Mouse (Mus musculus): ENCODE data around the gene Clic1. TPM values are rescaled to one million over a fixed set of nuclear protein-coding genes. Genes with fewer than 3 reads are reported as not detected.

The Clic1 gene
- polyA plus RNA-seq, 1 experiment, result 266 TPM

DNA sequence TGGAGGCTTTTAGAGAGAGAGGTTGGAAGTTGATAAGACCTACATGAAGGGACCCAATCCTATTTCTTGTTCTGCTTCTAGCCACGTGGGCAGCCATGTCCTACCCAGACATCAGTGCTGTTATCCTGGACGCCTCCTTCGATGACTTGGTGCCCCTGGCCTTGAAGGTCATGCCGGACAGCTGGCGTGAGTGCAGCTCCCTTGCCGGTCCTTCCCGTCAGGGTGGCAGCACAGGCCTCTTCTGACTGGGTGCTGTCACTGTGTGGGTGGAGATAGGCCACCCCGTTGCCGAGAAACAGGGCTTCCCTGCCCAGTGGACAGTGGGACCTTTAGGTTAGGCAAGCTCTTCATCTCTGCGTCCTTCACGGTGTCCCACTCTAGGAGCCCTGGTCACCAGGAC lies 51.4 kb downstream of the Clic1 start:
- H3K4me1 ChIP-seq (ENCODE audit: control insufficient read depth, insufficient read depth, low read length), result no peaks in the 10 kb centered on the region
- H3K27ac ChIP-seq (ENCODE audit: insufficient read depth, low read length), result no peak overlapping the region
- H3K4me3 ChIP-seq (ENCODE audit: insufficient read depth, low read length), result no peak overlapping the region
- no peak for TF ChIP-seq CTCF (IDR thresholded peaks at IDR 0.05; ENCODE audit: borderline replicate concordance, insufficient read depth, low read length)
- TF ChIP-seq POLR2A (IDR thresholded peaks at IDR 0.05; ENCODE audit: low read depth, low read length), result no peak

DNA sequence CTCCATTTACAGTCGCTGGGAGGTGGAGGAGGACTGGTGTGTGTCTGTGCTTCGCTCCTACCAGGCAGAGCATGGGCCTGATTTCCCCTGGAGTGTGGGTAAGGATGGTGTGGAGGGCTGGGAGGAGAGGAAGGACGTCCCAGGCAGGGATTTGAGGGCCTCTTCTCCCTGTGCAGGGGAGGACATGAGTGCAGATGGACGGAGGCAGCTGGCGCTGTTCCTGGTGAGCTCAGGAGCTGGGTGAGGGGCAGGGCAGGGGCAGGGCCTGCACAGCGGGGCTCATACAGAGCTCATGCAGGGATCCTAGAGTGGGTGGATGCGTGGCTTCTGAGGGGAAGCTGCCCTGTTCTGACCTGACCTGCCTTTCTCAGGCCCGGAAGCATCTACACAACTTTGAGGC lies 52.5 kb downstream of the Clic1 start:
- H3K4me1 ChIP-seq (ENCODE audit: control insufficient read depth, insufficient read depth, low read length), result no peaks in the 10 kb centered on the region
- TF ChIP-seq CTCF (IDR thresholded peaks at IDR 0.05; ENCODE audit: borderline replicate concordance, insufficient read depth, low read length), result no peak
- no peak for TF ChIP-seq POLR2A (IDR thresholded peaks at IDR 0.05; ENCODE audit: low read depth, low read length)

DNA sequence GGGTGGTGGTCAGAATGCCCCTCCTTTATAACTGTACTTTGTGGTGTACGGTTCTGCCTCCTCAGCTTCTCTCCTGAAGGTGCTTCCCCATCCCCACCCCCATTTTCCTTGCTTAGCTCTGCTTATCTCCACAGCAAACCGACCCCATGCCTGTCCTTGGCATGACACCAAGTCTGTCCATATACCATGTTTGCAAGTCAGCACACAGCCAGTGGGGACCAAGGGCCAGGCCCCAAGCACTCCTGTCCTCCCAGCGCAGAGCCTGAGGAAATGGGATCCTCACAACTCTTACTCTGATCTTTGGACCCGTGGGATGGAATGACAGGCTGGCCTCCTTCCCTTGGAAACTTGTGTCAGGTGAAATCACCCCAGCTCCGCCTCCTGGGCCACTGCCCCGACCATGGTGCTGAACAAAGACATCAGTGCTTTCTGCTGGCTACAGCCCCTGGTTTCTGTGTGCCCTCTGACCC lies 53.5 kb downstream of the Clic1 start:
- Histone ChIP-seq H3K4me1 (ENCODE audit: control insufficient read depth, insufficient read depth, low read length) (no peaks in the 10 kb centered on the region), H3K4me3 (ENCODE audit: insufficient read depth, low read length) (no peak overlapping the region), H3K27ac (ENCODE audit: insufficient read depth, low read length) (no peak overlapping the region)
- TF ChIP-seq CTCF (IDR thresholded peaks at IDR 0.05; ENCODE audit: borderline replicate concordance, insufficient read depth, low read length) (no peak), POLR2A (IDR thresholded peaks at IDR 0.05; ENCODE audit: low read depth, low read length) (no peak)

More for the DNA sequence above, 52.5 kb downstream of the Clic1 start:
- no peak overlapping the region for H3K27ac ChIP-seq (ENCODE audit: insufficient read depth, low read length)
- no peak overlapping the region for H3K4me3 ChIP-seq (ENCODE audit: insufficient read depth, low read length)

DNA sequence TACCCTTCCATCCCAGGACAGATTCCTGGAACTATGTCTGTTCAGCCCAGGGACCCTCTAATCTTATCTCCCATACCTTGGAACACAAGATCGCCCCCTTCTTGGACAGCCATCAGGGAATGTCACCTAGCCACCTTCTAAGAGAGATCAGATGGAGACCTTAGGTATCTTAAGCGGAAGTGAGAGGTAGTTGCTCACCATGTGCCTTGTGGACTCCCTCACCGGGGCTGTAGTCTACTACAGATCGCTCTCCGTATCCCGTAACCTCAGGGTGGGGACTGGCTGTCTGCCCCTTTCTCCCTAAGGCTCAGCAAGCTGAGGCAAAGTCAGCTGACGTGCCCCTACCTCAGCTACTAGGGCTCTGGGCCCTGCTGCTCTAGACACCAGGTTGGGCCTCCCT lies 54.3 kb downstream of the Clic1 start:
- H3K4me3 ChIP-seq (ENCODE audit: insufficient read depth, low read length), result no peak overlapping the region
- H3K27ac ChIP-seq (ENCODE audit: insufficient read depth, low read length), result no peak overlapping the region
- no peaks in the 10 kb centered on the region for H3K4me1 ChIP-seq (ENCODE audit: control insufficient read depth, insufficient read depth, low read length)
- TF ChIP-seq POLR2A (IDR thresholded peaks at IDR 0.05; ENCODE audit: low read depth, low read length) (no peak), CTCF (IDR thresholded peaks at IDR 0.05; ENCODE audit: borderline replicate concordance, insufficient read depth, low read length) (no peak)

DNA sequence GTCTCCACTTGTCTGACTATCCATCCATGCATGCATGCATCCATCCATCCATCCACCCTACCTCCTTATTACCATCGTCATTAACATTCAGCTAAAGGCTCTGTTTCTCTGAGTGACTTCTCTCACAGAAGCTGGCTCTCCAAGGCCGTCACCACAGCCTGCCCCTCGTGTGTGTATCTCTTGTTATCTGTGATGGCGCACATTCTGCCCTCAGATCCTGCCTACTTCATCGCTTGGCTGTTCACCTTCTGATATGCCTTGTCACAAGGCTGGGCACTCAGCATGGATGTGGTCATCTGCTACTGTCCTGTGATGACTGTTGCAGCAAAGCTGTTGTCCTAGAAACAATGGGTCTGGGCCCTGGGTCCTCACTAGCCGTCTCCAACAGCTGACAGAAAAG lies 55.0 kb downstream of the Clic1 start:
- H3K27ac ChIP-seq (ENCODE audit: insufficient read depth, low read length), result no peak overlapping the region
- TF ChIP-seq CTCF (IDR thresholded peaks at IDR 0.05; ENCODE audit: borderline replicate concordance, insufficient read depth, low read length) (no peak), POLR2A (IDR thresholded peaks at IDR 0.05; ENCODE audit: low read depth, low read length) (no peak)
- no peaks in the 10 kb centered on the region for H3K4me1 ChIP-seq (ENCODE audit: control insufficient read depth, insufficient read depth, low read length)
- H3K4me3 ChIP-seq (ENCODE audit: insufficient read depth, low read length), result no peak overlapping the region

DNA sequence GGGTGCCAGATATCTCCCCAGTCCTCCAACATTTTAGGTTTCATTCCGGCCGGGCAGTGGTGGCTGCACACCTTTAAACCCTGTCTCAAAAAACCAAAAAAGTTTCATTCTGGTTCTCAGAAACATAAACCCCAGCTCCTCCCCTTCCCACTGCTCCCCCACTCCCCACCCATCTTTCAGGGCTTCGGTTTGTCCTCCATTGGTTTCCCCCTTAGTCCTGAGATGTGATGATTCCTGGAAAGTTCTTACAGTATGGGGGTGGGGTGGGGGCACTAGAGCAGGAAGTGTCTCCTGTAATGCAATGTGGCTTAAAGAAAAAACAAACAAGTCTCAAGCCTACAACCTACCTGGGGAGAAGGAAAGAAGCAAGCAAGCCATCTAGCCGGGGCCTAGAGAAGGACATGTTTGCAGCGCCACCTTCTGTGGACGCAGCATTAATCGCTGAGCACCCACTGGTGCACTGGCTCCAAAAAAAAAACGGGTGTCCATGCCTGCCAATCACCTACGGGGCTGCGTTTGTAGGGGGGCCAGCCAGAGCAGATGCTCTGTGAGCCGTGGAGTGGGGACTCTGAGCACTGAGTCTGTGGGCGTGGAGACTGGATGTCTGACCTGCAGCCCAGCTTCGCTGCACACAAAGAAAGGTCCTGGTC lies 56.1 kb downstream of the Clic1 start:
- no peak for TF ChIP-seq POLR2A (IDR thresholded peaks at IDR 0.05; ENCODE audit: low read depth, low read length)
- peak; percentile 64; the same call in 1 of the 2 replicates for TF ChIP-seq CTCF (IDR thresholded peaks at IDR 0.05; ENCODE audit: borderline replicate concordance, insufficient read depth, low read length)
- Histone ChIP-seq H3K4me1 (ENCODE audit: control insufficient read depth, insufficient read depth, low read length) (no peaks in the 10 kb centered on the region), H3K4me3 (ENCODE audit: insufficient read depth, low read length) (no peak overlapping the region), H3K27ac (ENCODE audit: insufficient read depth, low read length) (no peak overlapping the region)

DNA sequence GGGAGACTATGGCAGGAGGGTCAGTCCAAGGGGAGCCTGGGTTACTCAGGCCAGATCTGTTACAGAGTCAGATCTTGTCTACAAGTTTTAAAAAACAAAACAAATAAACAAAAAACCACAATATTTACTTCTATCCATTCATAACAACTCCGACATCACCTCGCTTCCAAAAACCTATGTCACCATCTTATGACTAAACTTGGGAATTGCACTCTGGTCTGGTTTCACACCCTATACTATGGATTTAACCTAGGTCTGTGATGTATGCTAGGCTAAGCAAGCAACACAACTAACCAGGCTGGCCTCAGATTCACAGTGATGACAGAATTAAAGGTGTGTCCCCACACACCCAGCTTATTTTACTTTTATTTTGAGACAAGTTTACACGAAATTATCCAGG lies 56.8 kb downstream of the Clic1 start:
- Histone ChIP-seq H3K27ac (ENCODE audit: insufficient read depth, low read length) (no peak overlapping the region), H3K4me1 (ENCODE audit: control insufficient read depth, insufficient read depth, low read length) (no peaks in the 10 kb centered on the region), H3K4me3 (ENCODE audit: insufficient read depth, low read length) (no peak overlapping the region)
- TF ChIP-seq CTCF (IDR thresholded peaks at IDR 0.05; ENCODE audit: borderline replicate concordance, insufficient read depth, low read length) (no peak), POLR2A (IDR thresholded peaks at IDR 0.05; ENCODE audit: low read depth, low read length) (no peak)

DNA sequence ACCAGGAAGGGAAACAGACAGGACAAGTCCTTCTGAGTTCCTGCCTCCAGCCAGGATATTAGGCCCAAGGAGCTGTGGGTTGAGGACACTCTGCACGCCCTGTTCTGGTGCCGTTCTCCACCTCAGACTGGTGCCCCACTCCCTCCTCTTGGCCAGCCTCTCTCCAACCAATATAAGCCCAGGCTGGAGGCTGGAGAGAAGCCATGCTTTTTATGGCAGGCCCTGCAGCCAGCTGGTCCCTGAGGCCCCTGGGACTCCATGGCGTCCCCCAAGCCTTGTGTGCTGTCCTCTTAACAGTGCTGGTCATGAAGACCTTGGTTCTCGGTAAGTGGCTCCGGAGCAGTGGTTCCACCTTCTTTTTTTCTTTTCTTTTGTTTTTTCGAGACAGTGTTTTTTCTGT lies 58.3 kb downstream of the Clic1 start, which contains the start of gene Ly6g5c:
Gene Ly6g5c, plus strand, starts transcription at position 183 of the 400 bp plus-strand sequence.
- no peaks in the 10 kb centered on the region for H3K4me1 ChIP-seq (ENCODE audit: control insufficient read depth, insufficient read depth, low read length)
- TF ChIP-seq POLR2A (IDR thresholded peaks at IDR 0.05; ENCODE audit: low read depth, low read length) (no peak), CTCF (IDR thresholded peaks at IDR 0.05; ENCODE audit: borderline replicate concordance, insufficient read depth, low read length) (no peak)

More for the DNA sequence above, 58.3 kb downstream of the Clic1 start, which contains the start of gene Ly6g5c:
- Histone ChIP-seq H3K4me3 (ENCODE audit: insufficient read depth, low read length) (no peak within 1 kb of the TSS), H3K27ac (ENCODE audit: insufficient read depth, low read length) (no peak within 1 kb of the TSS)

Other genes with a start within 250 kb of the Clic1 start
- gene Cyp21a1, start 245.4 kb upstream of the Clic1 start, polyA plus RNA-seq (2011; ENCODE audit: insufficient read length, low read depth, missing spikeins), result not detected in 2 replicates
- 17.9 and 19.2 TPM in 2 replicates for gene Stk19, start 213.0 kb upstream of the Clic1 start, polyA plus RNA-seq (2011; ENCODE audit: insufficient read length, low read depth, missing spikeins)
- 21.9 and 25.0 TPM in 2 replicates for gene Dxo, start 212.9 kb upstream of the Clic1 start, polyA plus RNA-seq (2011; ENCODE audit: insufficient read length, low read depth, missing spikeins)
- 25.6 and 27.7 TPM in 2 replicates for gene Skiv2l, start 199.8 kb upstream of the Clic1 start, polyA plus RNA-seq (2011; ENCODE audit: insufficient read length, low read depth, missing spikeins)
- gene Nelfe, start 199.6 kb upstream of the Clic1 start, polyA plus RNA-seq (2011; ENCODE audit: insufficient read length, low read depth, missing spikeins), result 31.5 and 34.7 TPM in 2 replicates
- 0.26 TPM in 1 of 2 replicates, not detected in the other for gene Cfb, start 187.4 kb upstream of the Clic1 start, polyA plus RNA-seq (2011; ENCODE audit: insufficient read length, low read depth, missing spikeins)
- gene Zbtb12, start 170.5 kb upstream of the Clic1 start, polyA plus RNA-seq (2011; ENCODE audit: insufficient read length, low read depth, missing spikeins), result 12.3 and 16.2 TPM in 2 replicates
- 0.58 TPM in 1 of 2 replicates, not detected in the other for gene Gm20547, start 167.9 kb upstream of the Clic1 start, polyA plus RNA-seq (2011; ENCODE audit: insufficient read length, low read depth, missing spikeins)
- gene C2, start 151.7 kb upstream of the Clic1 start, polyA plus RNA-seq (2011; ENCODE audit: insufficient read length, low read depth, missing spikeins), result 3.0 and 6.6 TPM in 2 replicates
- 84.7 and 94.2 TPM in 2 replicates for gene Ehmt2, start 151.5 kb upstream of the Clic1 start, polyA plus RNA-seq (2011; ENCODE audit: insufficient read length, low read depth, missing spikeins)
- not detected in 2 replicates for gene Slc44a4, start 135.5 kb upstream of the Clic1 start, polyA plus RNA-seq (2011; ENCODE audit: insufficient read length, low read depth, missing spikeins)
- gene Neu1, start 118.7 kb upstream of the Clic1 start, polyA plus RNA-seq (2011; ENCODE audit: insufficient read length, low read depth, missing spikeins), result 10.0 and 11.3 TPM in 2 replicates
- gene Hspa1b, start 90.7 kb upstream of the Clic1 start, polyA plus RNA-seq (2011; ENCODE audit: insufficient read length, low read depth, missing spikeins), result 20.9 and 36.6 TPM in 2 replicates
- not detected in 2 replicates for gene Gm20481, start 80.1 kb upstream of the Clic1 start, polyA plus RNA-seq (2011; ENCODE audit: insufficient read length, low read depth, missing spikeins)
- gene Hspa1a, start 77.8 kb upstream of the Clic1 start, polyA plus RNA-seq (2011; ENCODE audit: insufficient read length, low read depth, missing spikeins), result 6.0 and 6.5 TPM in 2 replicates
- gene Hspa1l, start 77.3 kb upstream of the Clic1 start, polyA plus RNA-seq (2011; ENCODE audit: insufficient read length, low read depth, missing spikeins), result not detected in 2 replicates
- 74.8 and 93.3 TPM in 2 replicates for gene Lsm2, start 68.1 kb upstream of the Clic1 start, polyA plus RNA-seq (2011; ENCODE audit: insufficient read length, low read depth, missing spikeins)
- 81.3 and 85.7 TPM in 2 replicates for gene Vars, start 49.0 kb upstream of the Clic1 start, polyA plus RNA-seq (2011; ENCODE audit: insufficient read length, low read depth, missing spikeins)
- 0.12 and 0.26 TPM in 2 replicates for gene Vwa7, start 33.4 kb upstream of the Clic1 start, polyA plus RNA-seq (2011; ENCODE audit: insufficient read length, low read depth, missing spikeins)
- not detected in 2 replicates for gene Sapcd1, start 21.9 kb upstream of the Clic1 start, polyA plus RNA-seq (2011; ENCODE audit: insufficient read length, low read depth, missing spikeins)
- 1.2 and 2.8 TPM in 2 replicates for gene Msh5, start 3.2 kb upstream of the Clic1 start, polyA plus RNA-seq (2011; ENCODE audit: insufficient read length, low read depth, missing spikeins)
- gene Ddah2, start 9.1 kb downstream of the Clic1 start, polyA plus RNA-seq (2011; ENCODE audit: insufficient read length, low read depth, missing spikeins), result 46.4 and 52.8 TPM in 2 replicates
- gene Ly6g6c, start 15.4 kb downstream of the Clic1 start, polyA plus RNA-seq (2011; ENCODE audit: insufficient read length, low read depth, missing spikeins), result not detected in 2 replicates
- 0.22 TPM in 1 of 2 replicates, not detected in the other for gene Mpig6b, start 16.2 kb downstream of the Clic1 start, polyA plus RNA-seq (2011; ENCODE audit: insufficient read length, low read depth, missing spikeins)
- not detected in 2 replicates for gene Ly6g6e, start 26.9 kb downstream of the Clic1 start, polyA plus RNA-seq (2011; ENCODE audit: insufficient read length, low read depth, missing spikeins)
- gene Ly6g6d, start 28.1 kb downstream of the Clic1 start, polyA plus RNA-seq (2011; ENCODE audit: insufficient read length, low read depth, missing spikeins), result not detected in 2 replicates
- gene Ly6g6f, start 35.6 kb downstream of the Clic1 start, polyA plus RNA-seq (2011; ENCODE audit: insufficient read length, low read depth, missing spikeins), result not detected in 2 replicates
- 31.8 and 33.9 TPM in 2 replicates for gene Abhd16a, start 39.3 kb downstream of the Clic1 start, polyA plus RNA-seq (2011; ENCODE audit: insufficient read length, low read depth, missing spikeins)
- gene Ly6g5c, start 58.3 kb downstream of the Clic1 start, polyA plus RNA-seq (2011; ENCODE audit: insufficient read length, low read depth, missing spikeins), result not detected in 2 replicates
- gene Ly6g5b, start 65.5 kb downstream of the Clic1 start, polyA plus RNA-seq (2011; ENCODE audit: insufficient read length, low read depth, missing spikeins), result 0.74 TPM in 1 of 2 replicates, not detected in the other
- gene Gpank1, start 71.5 kb downstream of the Clic1 start, polyA plus RNA-seq (2011; ENCODE audit: insufficient read length, low read depth, missing spikeins), result 8.9 and 10.2 TPM in 2 replicates
- 164 and 169 TPM in 2 replicates for gene Csnk2b, start 72.1 kb downstream of the Clic1 start, polyA plus RNA-seq (2011; ENCODE audit: insufficient read length, low read depth, missing spikeins)
- gene D17H6S53E, start 76.4 kb downstream of the Clic1 start, polyA plus RNA-seq (2011; ENCODE audit: insufficient read length, low read depth, missing spikeins), result 16.1 and 18.4 TPM in 2 replicates
- 0.48 TPM in 1 of 2 replicates, not detected in the other for gene Apom, start 82.1 kb downstream of the Clic1 start, polyA plus RNA-seq (2011; ENCODE audit: insufficient read length, low read depth, missing spikeins)
- gene Bag6, start 85.2 kb downstream of the Clic1 start, polyA plus RNA-seq (2011; ENCODE audit: insufficient read length, low read depth, missing spikeins), result 193 and 196 TPM in 2 replicates
- gene Prrc2a, start 114.9 kb downstream of the Clic1 start, polyA plus RNA-seq (2011; ENCODE audit: insufficient read length, low read depth, missing spikeins), result 174 and 183 TPM in 2 replicates
- gene Aif1, start 126.1 kb downstream of the Clic1 start, polyA plus RNA-seq (2011; ENCODE audit: insufficient read length, low read depth, missing spikeins), result not detected in 2 replicates
- 2.5 and 3.5 TPM in 2 replicates for gene Lst1, start 138.5 kb downstream of the Clic1 start, polyA plus RNA-seq (2011; ENCODE audit: insufficient read length, low read depth, missing spikeins)
- gene Ltb, start 144.5 kb downstream of the Clic1 start, polyA plus RNA-seq (2011; ENCODE audit: insufficient read length, low read depth, missing spikeins), result not detected in 2 replicates
- gene Tnf, start 152.0 kb downstream of the Clic1 start, polyA plus RNA-seq (2011; ENCODE audit: insufficient read length, low read depth, missing spikeins), result 0.35 TPM in 1 of 2 replicates, not detected in the other
- gene Lta, start 155.4 kb downstream of the Clic1 start, polyA plus RNA-seq (2011; ENCODE audit: insufficient read length, low read depth, missing spikeins), result not detected in 2 replicates
- gene Gm16181, start 170.9 kb downstream of the Clic1 start, polyA plus RNA-seq (2011; ENCODE audit: insufficient read length, low read depth, missing spikeins), result not detected in 2 replicates
- gene Atp6v1g2, start 183.7 kb downstream of the Clic1 start, polyA plus RNA-seq (2011; ENCODE audit: insufficient read length, low read depth, missing spikeins), result 2.0 and 3.7 TPM in 2 replicates
- 7.9 and 10.1 TPM in 2 replicates for gene Nfkbil1, start 185.8 kb downstream of the Clic1 start, polyA plus RNA-seq (2011; ENCODE audit: insufficient read length, low read depth, missing spikeins)
- 182 and 227 TPM in 2 replicates for gene Ddx39b, start 191.8 kb downstream of the Clic1 start, polyA plus RNA-seq (2011; ENCODE audit: insufficient read length, low read depth, missing spikeins)
- gene H2-D1, start 212.8 kb downstream of the Clic1 start, polyA plus RNA-seq (2011; ENCODE audit: insufficient read length, low read depth, missing spikeins), result 98.1 and 108 TPM in 2 replicates